Mouse (Mus musculus) megakaryocyte progenitor cell, adult 5-6 weeks (primary cell): Measurements from ENCODE around the gene Top3a. TPM values are rescaled to one million over a fixed set of nuclear protein-coding genes. Genes with fewer than 3 reads are reported as not detected.
"Not testable (repeated sequence)": the region's sequence is repeated elsewhere in the genome, so short reads cannot be mapped to it uniquely, and the experiment has no call there.

Experiments
- ATAC-seq: replicated peaks from 2 replicates; pipeline ENCODE4 v1.8.0; 2016; ENCODE audit warnings: mild to moderate bottlenecking, moderate TSS enrichment, inconsistent platforms; ENCODE audit not compliant: poor library complexity
- total RNA-seq, 2 experiments: library from RNA; stranded (forward) in 1 of 2; stranded (reverse) in 1 of 2; fragments of 157-497, 149-512 nt in 1 of 2; fragments of 200-1000 nt in 1 of 2; gene quantifications; 2 replicates each; pipeline versions ENCODE4 v1.2.3 to v1.2.4; 2015 to 2017

Top3a gene
- total RNA-seq (2015) (9.8 and 13.4 TPM in 2 replicates), total RNA-seq (2017) (21.2 and 23.0 TPM in 2 replicates)

DNA sequence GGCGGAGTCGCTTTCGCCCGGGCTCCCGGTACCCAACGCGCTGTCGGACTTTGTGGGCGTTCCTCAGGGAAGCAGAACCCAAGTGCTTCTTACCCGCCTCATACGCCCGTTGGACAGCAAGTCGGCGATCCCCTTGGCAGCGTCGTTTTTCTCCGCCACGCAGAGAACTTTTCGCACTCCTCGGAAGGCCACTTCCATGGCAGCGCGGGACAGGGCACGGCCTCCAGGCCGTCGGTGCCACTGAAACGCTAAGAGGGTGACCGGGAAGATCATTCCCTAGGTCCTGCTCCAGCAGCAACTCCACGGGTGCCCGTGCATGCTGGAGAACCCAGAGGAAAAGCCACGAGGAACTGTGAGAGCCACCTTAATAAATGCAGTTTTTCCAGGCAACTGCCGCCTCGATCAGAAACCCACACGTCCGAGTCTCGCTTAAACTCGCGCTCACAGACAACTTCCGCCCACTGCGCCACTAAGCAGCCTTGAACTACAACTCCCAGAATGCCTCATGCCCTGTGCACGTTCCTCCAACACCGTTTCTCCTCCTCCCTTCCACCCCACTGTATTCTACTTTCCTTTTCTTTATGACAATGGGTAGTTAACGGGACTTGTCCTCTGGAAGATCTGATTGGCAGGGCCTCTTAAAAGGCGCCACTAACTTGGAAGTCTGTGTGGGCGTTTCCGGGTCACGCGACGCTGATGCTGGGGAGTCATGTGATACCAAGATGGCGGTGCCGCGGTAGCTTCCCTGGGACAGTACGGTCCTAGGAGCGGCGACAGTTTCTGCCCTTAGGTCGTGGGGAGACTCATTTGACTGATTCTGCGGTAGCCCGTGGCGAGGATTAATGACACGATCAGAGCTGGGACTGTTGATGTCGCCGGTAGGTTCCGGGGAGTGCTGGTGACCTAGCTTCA, at the start of gene Top3a, which contains the start of gene Smcr8:
Gene Top3a, minus strand, starts transcription at position 537 of the 912 bp plus-strand sequence.
Gene Smcr8, plus strand, starts transcription at position 696 of the 912 bp plus-strand sequence.
- ATAC-seq: peak; percentile 89

- ATAC-seq: peak; percentile 28; the same call in 1 of the 2 replicates
Observed at GRCm38 (mm10) chr11:60826700-60827099, 49.5 kb upstream of the Top3a start.

- no peak for ATAC-seq
Observed at GRCm38 (mm10) chr11:60825191-60825590, 48.0 kb upstream of the Top3a start.

GRCm38 (mm10) chr11:60823771-60824170, 46.6 kb upstream of the Top3a start:
- no peak for ATAC-seq

GRCm38 (mm10) chr11:60816398-60816797, 39.2 kb upstream of the Top3a start:
- no peak for ATAC-seq

GRCm38 (mm10) chr11:60811618-60812017, 34.5 kb upstream of the Top3a start, which contains the start of gene Shmt1:
TSS of gene Shmt1 (minus strand) at chr11:60811718.
- ATAC-seq: not testable (repeated sequence)

DNA sequence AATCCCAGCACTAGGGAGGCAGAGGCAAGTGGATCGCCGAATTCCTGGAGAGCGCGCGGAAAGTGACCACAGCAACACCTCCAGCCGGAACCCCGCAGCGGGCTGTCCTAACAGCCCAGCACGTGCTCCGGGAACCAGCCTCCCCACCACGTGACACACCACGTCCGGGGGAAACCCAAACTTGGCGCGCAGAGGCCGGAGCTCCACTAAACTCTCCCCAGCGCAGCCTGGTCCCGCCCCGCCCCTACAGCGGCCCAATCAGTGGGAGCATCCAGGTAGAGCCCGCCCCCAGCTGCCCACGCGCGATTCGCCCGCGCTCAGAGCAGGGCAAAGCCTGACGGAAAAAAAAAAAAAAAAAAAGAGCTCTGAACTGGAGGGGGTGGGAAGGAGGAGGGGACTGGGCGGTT, 33.9 kb upstream of the Top3a start:
- peak; percentile 98 for ATAC-seq

DNA sequence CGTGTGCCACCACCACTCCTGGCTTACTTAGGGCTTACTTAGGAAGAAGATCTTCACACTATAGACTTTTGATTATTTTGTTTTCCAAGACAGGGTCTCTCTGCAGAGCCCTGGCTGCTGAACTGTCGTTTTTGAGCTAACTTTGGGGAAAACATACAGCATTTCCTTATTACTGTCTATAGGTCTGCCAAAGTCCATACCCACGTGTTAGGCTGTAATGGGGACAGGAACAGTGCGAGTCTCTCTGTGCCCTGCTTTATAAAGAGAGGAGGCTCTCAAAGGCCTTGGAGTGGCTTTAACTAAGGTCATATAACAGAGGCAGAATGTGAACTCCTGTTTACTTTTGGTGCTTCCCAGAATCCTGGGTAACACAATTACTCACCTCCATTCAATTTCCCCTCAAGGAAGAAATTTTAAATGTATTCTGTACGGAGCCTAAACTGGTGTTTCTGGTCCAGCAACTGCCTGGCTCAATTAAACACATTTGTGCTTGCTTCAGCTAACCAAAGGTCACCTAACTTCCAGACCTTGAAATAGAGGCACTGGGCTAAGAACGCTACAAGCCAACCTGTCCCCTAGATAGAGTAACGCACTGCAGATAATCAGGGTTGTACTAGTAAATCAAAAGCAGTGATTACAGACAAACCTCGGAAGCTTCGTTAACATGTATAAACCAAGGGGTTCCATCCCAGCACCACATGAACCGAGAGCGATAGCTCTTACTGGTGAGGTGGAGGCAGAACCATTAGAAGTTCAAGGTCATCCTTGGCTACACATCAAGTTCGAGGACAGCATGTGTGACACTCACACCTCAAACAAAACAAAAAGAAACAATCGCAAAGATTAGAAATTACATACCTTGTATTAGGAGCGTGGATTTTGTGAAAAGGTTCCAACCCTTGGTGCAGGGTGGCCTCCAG, 33.1 kb upstream of the Top3a start:
- ATAC-seq: no peak

DNA sequence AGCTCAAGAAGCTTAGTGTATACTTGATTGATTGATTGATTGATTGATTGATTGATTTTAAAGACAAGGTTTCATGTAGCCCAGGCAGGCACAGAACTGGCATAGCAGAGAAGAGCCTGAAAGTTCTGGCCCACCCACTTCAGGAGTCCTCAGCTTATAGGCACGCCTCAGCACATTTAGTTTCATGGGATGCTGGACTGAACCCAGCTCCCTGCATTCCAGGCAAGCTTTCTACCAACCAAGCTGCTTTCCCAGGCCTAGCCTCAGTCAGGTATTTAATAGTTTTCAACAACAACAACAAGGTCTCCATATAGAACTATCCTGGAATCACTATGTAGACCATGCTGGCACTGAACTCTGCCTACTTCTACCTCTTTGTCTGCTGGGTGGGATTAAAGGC, 32.4 kb upstream of the Top3a start:
- ATAC-seq: no peak

DNA sequence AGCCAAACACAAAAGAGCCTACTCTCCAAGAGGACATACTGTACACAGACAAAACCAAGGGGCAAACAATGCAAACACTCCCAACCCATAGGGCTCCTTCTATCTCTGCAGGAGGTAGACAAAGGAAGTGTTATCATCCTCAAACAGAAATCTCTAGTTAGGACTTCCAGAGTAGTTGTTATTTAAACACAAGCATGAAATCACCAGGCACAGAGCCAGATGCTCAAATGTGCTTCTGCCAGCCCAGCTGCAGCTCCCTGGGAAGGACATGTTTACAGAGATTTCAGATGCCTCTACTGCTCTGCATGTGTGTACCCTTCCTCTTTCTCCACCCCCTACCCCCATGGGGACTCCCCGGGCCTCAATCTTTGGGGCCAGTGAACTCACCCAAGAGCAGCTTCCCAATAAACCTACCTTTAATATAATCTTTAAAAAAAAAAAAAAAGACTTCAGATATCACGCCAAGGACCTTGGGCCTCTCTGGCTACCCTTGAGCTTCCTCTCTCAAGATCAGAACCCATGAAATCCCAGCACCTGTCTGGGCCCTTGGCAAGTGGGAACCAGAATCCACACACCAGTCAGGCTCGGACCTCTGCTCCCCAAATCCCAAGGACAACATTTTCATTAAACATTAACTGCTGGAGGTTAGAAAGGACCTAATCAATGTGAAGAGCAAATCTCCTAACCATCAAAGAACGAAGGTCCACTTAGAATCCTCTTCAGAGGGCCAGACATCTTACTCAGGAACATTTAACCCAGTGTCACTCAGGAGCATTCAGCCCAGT, 31.3 kb upstream of the Top3a start:
- peak; percentile 38 for ATAC-seq

- no peak for ATAC-seq
Observed at GRCm38 (mm10) chr11:60800892-60801291, 23.7 kb upstream of the Top3a start.

GRCm38 (mm10) chr11:60799977-60800376, 22.8 kb upstream of the Top3a start:
- ATAC-seq: no peak

DNA sequence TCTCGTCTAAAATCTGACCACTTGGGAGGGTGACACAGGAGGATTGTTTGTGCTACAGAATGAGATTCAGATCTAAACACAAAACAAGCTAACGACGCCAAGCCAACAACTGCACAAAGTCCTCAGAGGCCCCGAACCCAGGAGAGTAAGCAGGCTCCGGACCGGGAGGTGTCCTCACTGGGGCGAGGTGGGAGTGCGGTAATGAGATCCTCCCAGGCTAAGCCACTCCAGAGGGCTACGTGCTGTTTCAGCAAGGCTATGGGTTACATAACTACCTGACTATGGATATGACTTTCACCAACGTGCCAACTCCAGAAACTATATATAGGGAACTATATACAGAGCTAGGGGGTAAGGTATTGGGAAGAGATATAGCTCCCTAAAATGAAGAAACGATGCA, 19.2 kb upstream of the Top3a start:
- no peak for ATAC-seq

- ATAC-seq: no peak
Observed at GRCm38 (mm10) chr11:60790472-60790871, 13.3 kb upstream of the Top3a start.

DNA sequence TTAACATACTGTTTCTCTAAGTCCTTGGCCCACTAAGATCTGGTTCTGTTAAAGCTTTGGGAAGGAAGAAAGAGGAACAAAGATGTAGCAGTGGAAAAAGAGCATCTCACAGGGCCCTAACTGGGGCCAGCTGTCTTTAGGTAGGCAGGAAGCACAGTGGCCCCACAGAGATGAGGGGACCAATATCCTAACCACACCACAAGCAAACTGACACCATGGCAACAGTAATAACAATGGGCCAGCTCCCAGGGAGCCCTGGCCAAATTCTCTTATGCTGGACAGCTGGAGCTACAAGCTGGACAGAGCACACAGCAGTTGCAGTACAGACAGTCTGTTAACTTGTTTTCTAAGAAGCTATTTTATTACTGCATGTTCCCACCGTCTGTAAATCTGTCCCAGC, 10.4 kb upstream of the Top3a start:
- ATAC-seq: peak; percentile 41

- peak; percentile 94 for ATAC-seq
Observed at GRCm38 (mm10) chr11:60784179-60784922, 7.2 kb upstream of the Top3a start.

DNA sequence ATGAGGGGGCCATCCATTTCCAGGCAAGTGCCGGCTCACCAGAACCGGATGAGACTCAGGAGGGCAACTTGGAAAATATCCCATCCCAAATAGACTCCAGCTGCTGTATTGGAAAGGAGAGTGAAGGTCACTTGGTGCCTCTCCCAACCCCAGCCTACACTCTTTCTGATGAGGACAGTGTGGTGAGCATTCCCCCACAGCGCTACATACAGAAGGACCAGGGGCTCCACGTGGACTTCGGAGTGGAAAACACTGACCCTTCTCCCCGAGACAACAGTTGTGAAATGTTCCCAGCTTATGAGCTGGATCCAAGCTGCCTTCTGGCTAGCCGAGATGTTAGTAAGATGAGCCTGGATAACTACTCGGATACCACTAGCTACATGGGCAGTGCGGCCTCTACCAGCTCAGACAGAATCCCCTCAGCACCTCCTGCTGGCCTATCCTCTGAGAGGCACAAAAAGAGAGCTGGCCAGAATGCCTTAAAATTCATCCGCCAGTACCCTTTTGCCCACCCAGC, 2.6 kb upstream of the Top3a start:
- ATAC-seq: no peak

DNA sequence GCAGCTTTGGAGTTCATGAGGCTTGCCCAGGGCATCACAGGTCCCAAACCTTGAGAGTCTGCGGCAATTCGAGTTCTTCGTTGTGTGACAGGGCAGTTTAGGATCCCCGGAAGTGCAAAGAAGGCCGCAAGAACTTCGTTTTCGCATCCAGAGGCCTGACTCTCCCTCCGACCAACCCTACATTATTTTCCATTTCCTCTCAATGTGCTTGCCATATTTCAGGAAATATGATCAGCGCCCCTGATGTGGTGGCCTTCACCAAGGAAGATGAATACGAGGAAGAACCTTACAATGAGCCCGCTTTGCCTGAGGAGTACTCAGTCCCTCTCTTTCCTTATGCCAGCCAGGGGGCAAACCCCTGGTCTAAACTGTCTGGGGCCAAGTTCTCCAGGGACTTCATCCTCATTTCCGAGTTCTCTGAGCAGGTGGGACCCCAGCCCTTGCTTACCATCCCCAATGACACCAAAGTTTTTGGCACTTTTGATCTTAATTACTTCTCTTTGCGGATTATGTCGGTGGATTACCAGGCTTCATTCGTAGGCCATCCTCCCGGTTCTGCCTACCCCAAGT, 721 bp upstream of the Top3a start:
- no peak for ATAC-seq

GRCm38 (mm10) chr11:60776107-60776828, 897 bp downstream of the Top3a start:
- no peak for ATAC-seq
